Mouse (Mus musculus): ENCODE results near the gene Enthd1.
A peak's percentile ranks its signal among the peaks of the same experiment; 100 is the strongest.
"Not testable (repeated sequence)": the region's sequence is repeated elsewhere in the genome, so short reads cannot be mapped to it uniquely, and the experiment has no call there.

The Enthd1 gene

GRCm38 (mm10) chr15:80532281-80533072, 32.5 kb downstream of the Enthd1 start:
- DNase-seq: no peak

GRCm38 (mm10) chr15:80531026-80531425, 33.9 kb downstream of the Enthd1 start:
- no peak for DNase-seq

GRCm38 (mm10) chr15:80529955-80530869, 34.7 kb downstream of the Enthd1 start:
- peak in 1 of 2 experiments; percentile 50 for DNase-seq

GRCm38 (mm10) chr15:80521661-80522388, 43.1 kb downstream of the Enthd1 start:
- DNase-seq: no peak

GRCm38 (mm10) chr15:80519931-80520330, 45.0 kb downstream of the Enthd1 start:
- DNase-seq: no peak

- DNase-seq: no peak
Measured at GRCm38 (mm10) chr15:80518567-80519223, 46.3 kb downstream of the Enthd1 start.

- peak in 1 of 2 experiments; percentile 42 for DNase-seq
Measured at GRCm38 (mm10) chr15:80517996-80518395, 47.0 kb downstream of the Enthd1 start.

GRCm38 (mm10) chr15:80516525-80516924, 48.4 kb downstream of the Enthd1 start:
- DNase-seq: no peak

- no peak for DNase-seq
Measured at GRCm38 (mm10) chr15:80505086-80505485, 59.9 kb downstream of the Enthd1 start.

- peak; percentile 32 to 52 for DNase-seq
Measured at GRCm38 (mm10) chr15:80503155-80503554, 61.8 kb downstream of the Enthd1 start.

GRCm38 (mm10) chr15:80502741-80503140, 62.2 kb downstream of the Enthd1 start:
- no peak for DNase-seq

- DNase-seq: no peak
Measured at GRCm38 (mm10) chr15:80501106-80502096, 63.6 kb downstream of the Enthd1 start.

GRCm38 (mm10) chr15:80500426-80500825, 64.5 kb downstream of the Enthd1 start:
- DNase-seq: no peak

- DNase-seq: not testable (repeated sequence)
Measured at GRCm38 (mm10) chr15:80497733-80498132, 67.2 kb downstream of the Enthd1 start.

GRCm38 (mm10) chr15:80491505-80491904, 73.5 kb downstream of the Enthd1 start:
- peak; percentile 23 to 40 for DNase-seq

- no peak for DNase-seq
Measured at GRCm38 (mm10) chr15:80490151-80490550, 74.8 kb downstream of the Enthd1 start.

GRCm38 (mm10) chr15:80488658-80489057, 76.3 kb downstream of the Enthd1 start:
- DNase-seq: peak in 1 of 2 experiments; percentile 23

GRCm38 (mm10) chr15:80485601-80486000, 79.4 kb downstream of the Enthd1 start:
- DNase-seq: no peak

GRCm38 (mm10) chr15:80483041-80483705, 81.8 kb downstream of the Enthd1 start:
- no peak for DNase-seq

GRCm38 (mm10) chr15:80482348-80482747, 82.6 kb downstream of the Enthd1 start:
- no peak for DNase-seq
